Mouse (Mus musculus): ENCODE measurements around the gene Vsir.

Vsir gene

GRCm38 (mm10) chr10:60353241-60354002, 6.8 kb downstream of the Vsir start:
- in situ Hi-C loops (cut with MboI, MseI), result no loop called here

GRCm38 (mm10) chr10:60354003-60354325, 7.3 kb downstream of the Vsir start:
- in situ Hi-C loops (cut with MboI, MseI), result no loop called here

- in situ Hi-C loops (cut with MboI, MseI), result no loop called here
Observed at GRCm38 (mm10) chr10:60354881-60355677, 8.4 kb downstream of the Vsir start.

GRCm38 (mm10) chr10:60357441-60357840, 10.8 kb downstream of the Vsir start:
- in situ Hi-C loops (cut with MboI, MseI), result no loop called here

GRCm38 (mm10) chr10:60357901-60358300, 11.2 kb downstream of the Vsir start:
- in situ Hi-C loops (cut with MboI, MseI), result no loop called here

- in situ Hi-C loops (cut with MboI, MseI), result no loop called here
Observed at GRCm38 (mm10) chr10:60358776-60359175, 12.1 kb downstream of the Vsir start.

- in situ Hi-C loops (cut with MboI, MseI), result no loop called here
Observed at GRCm38 (mm10) chr10:60361615-60362309, 15.1 kb downstream of the Vsir start.

- in situ Hi-C loops (cut with MboI, MseI), result no loop called here
Observed at GRCm38 (mm10) chr10:60362310-60362628, 15.6 kb downstream of the Vsir start.

- in situ Hi-C loops (cut with MboI, MseI), result no loop called here
Observed at GRCm38 (mm10) chr10:60363426-60363825, 16.8 kb downstream of the Vsir start.

- in situ Hi-C loops (cut with MboI, MseI), result no loop called here
Observed at GRCm38 (mm10) chr10:60367145-60367544, 20.5 kb downstream of the Vsir start.

GRCm38 (mm10) chr10:60367904-60368303, 21.3 kb downstream of the Vsir start:
- in situ Hi-C loops (cut with MboI, MseI), result no loop called here

GRCm38 (mm10) chr10:60369405-60369804, 22.8 kb downstream of the Vsir start:
- in situ Hi-C loops (cut with MboI, MseI), result no loop called here

- in situ Hi-C loops (cut with MboI, MseI), result loop anchor here (5.0 to 10.0 kb wide), 3 partner anchors 385 to 1148 kb away; partner anchors contain the start of genes Sept10, Slc29a3 and Sowahc
Observed at GRCm38 (mm10) chr10:60370098-60370497, 23.4 kb downstream of the Vsir start.

- in situ Hi-C loops (cut with MboI, MseI), result loop anchor here (5.0 to 10.0 kb wide), 3 partner anchors 384 to 1148 kb away; partner anchors contain the start of genes Sept10, Slc29a3 and Sowahc
Observed at GRCm38 (mm10) chr10:60370601-60371061, 24.0 kb downstream of the Vsir start.

- in situ Hi-C loops (cut with MboI, MseI), result loop anchor here (5.0 to 10.0 kb wide), 3 partner anchors 383 to 1149 kb away; partner anchors contain the start of genes Sept10, Slc29a3 and Sowahc
Observed at GRCm38 (mm10) chr10:60371596-60372386, 25.1 kb downstream of the Vsir start.

GRCm38 (mm10) chr10:60373543-60373936, 26.9 kb downstream of the Vsir start:
- in situ Hi-C loops (cut with MboI, MseI), result loop anchor here (5.0 to 10.0 kb wide), 3 partner anchors 381 to 1151 kb away; partner anchors contain the start of genes Sept10, Slc29a3 and Sowahc

GRCm38 (mm10) chr10:60373937-60374578, 27.4 kb downstream of the Vsir start:
- in situ Hi-C loops (cut with MboI, MseI), result loop anchor here (5.0 to 10.0 kb wide), 3 partner anchors 381 to 1152 kb away; partner anchors contain the start of genes Sept10, Slc29a3 and Sowahc

- in situ Hi-C loops (cut with MboI, MseI), result loop anchor here (10.0 kb wide), 2 partner anchors 378 to 472 kb away; partner anchors contain the start of gene Slc29a3
Observed at GRCm38 (mm10) chr10:60376704-60377103, 30.1 kb downstream of the Vsir start.

- in situ Hi-C loops (cut with MboI, MseI), result loop anchor here (10.0 kb wide), 2 partner anchors 375 to 475 kb away; partner anchors contain the start of gene Slc29a3
Observed at GRCm38 (mm10) chr10:60379419-60379957, 32.8 kb downstream of the Vsir start.

- in situ Hi-C loops (cut with MboI, MseI), result loop anchor here (5.0 kb wide), 1 partner anchor 33 kb away; the partner anchor contains the start of gene Vsir
Observed at GRCm38 (mm10) chr10:60380229-60380628, 33.6 kb downstream of the Vsir start.
